Mouse (Mus musculus) hindbrain, embryonic 11.5 days (tissue): ENCODE data around the gene Emp3. TPM values are rescaled to one million over a fixed set of nuclear protein-coding genes. Genes with fewer than 3 reads are reported as not detected.

Source experiments
- ATAC-seq: fragments of 200-750 bp; cut with Nextera tagmentation; 2 replicates; pipeline ENCODE4 v1.8.0; 2017; ENCODE audit warnings: mild to moderate bottlenecking, moderate TSS enrichment, moderate library complexity; ENCODE audit not compliant: low FRiP score
- DNase-seq: peaks from one replicate; pipeline ENCODE4 v3.0.0-alpha.2; 2015; ENCODE audit warnings: low spot score
- H3K27ac ChIP-seq: fragments of 300-500 bp; sonication (generic); 2 replicates; pipeline ENCODE4 v1.5.1; 2014; ENCODE audit warnings: mild to moderate bottlenecking, low read depth, low read length
- H3K27me3 ChIP-seq: fragments of 300-500 bp; sonication (generic); 2 replicates; pipeline ENCODE4 v1.6.1; 2014; ENCODE audit warnings: mild to moderate bottlenecking, low read length, moderate library complexity, mixed read lengths; ENCODE audit not compliant: control insufficient read depth, insufficient read depth
- H3K36me3 ChIP-seq: fragments of 300-500 bp; sonication (generic); 2 replicates; pipeline ENCODE4 v1.6.1; 2014; ENCODE audit warnings: mild to moderate bottlenecking, low read length, moderate library complexity, mixed read lengths; ENCODE audit not compliant: control insufficient read depth, insufficient read depth
- H3K4me1 ChIP-seq: fragments of 300-500 bp; sonication (generic); replicated peaks from 2 replicates; pipeline ENCODE4 v1.6.1; 2014; ENCODE audit warnings: low read length, mixed read lengths; ENCODE audit not compliant: control insufficient read depth, insufficient read depth
- H3K4me2 ChIP-seq: fragments of 300-500 bp; sonication (generic); replicated peaks from 2 replicates; pipeline ENCODE4 v1.6.1; 2014; ENCODE audit warnings: mild to moderate bottlenecking, low read depth, low read length
- H3K4me3 ChIP-seq: fragments of 300-500 bp; sonication (generic); 2 replicates; pipeline ENCODE4 v1.5.1; 2014; ENCODE audit warnings: low read depth, low read length
- H3K9ac ChIP-seq: fragments of 300-500 bp; sonication (generic); 2 replicates; pipeline ENCODE4 v1.6.1; 2014; ENCODE audit warnings: low read depth, low read length
- H3K9me3 ChIP-seq: fragments of 300-500 bp; sonication (generic); 2 replicates; pipeline ENCODE4 v1.6.1; 2016; ENCODE audit warnings: low read length; ENCODE audit not compliant: control insufficient read depth
- whole genome bisulfite sequencing: fragments of 180-500 bp; shearing (Covaris S2); extraction: QIAGEN DNeasy Blood & Tissue Kit; methylation state at CpG from one replicate; pipeline ENCODE4 v1.1.7; 2014; 5-methylcytosine and 5-hydroxymethylcytosine counted together
- polyA plus RNA-seq: library from polyadenylated mRNA; unstranded; fragments of >200 nt; fragmentation: Nextera tagmentation; extraction: Ambion mirVana; gene quantifications from 2 replicates; pipeline ENCODE4 v1.2.1, GENCODE M21; 2014

Emp3 gene
- polyA plus RNA-seq, 1 experiment from 2014 or later = 40.5 TPM

GRCm38 (mm10) chr7:45928626-45929295 is 7.6 kb upstream of the Emp3 start:
- H3K9ac ChIP-seq = no peak overlapping the region
- H3K4me2 ChIP-seq = no peak overlapping the region
- H3K36me3 ChIP-seq = no peaks in the 10 kb centered on the region
- no peaks in the 10 kb centered on the region; the same call in 1 of the 2 replicates for H3K9me3 ChIP-seq
- DNase-seq (no peak), ATAC-seq (no peak)
- no peak overlapping the region for H3K4me3 ChIP-seq
- WGBS = 12% methylated on average over 21 of the region's 23 CpGs
- no peaks in the 10 kb centered on the region for H3K4me1 ChIP-seq
- H3K27ac ChIP-seq = no peak overlapping the region
- 0 out of 2 replicates have a peak, but pooled peaks cover 2% of the 10 kb centered on the region for H3K27me3 ChIP-seq

GRCm38 (mm10) chr7:45924429-45924816 is 3.2 kb upstream of the Emp3 start:
- H3K4me3 ChIP-seq = peak overlapping the region; percentile 14; the same call in 1 of the 2 replicates
- ATAC-seq = no peak
- 11% methylated on average over 14 of the region's 14 CpGs for WGBS
- 0 out of 2 replicates have a peak overlapping the region, but pooled peaks have one; percentile 11 for H3K27ac ChIP-seq
- H3K36me3 ChIP-seq = no peaks in the 10 kb centered on the region
- DNase-seq = peak; percentile 25
- H3K4me2 ChIP-seq = peak overlapping the region; percentile 44; the same call in 1 of the 2 replicates
- H3K9me3 ChIP-seq = no peaks in the 10 kb centered on the region
- H3K9ac ChIP-seq = no peak overlapping the region
- 0 out of 2 replicates have a peak, but pooled peaks cover 2% of the 10 kb centered on the region for H3K27me3 ChIP-seq
- H3K4me1 ChIP-seq = peaks cover 5% of the 10 kb centered on the region

GRCm38 (mm10) chr7:45923762-45924428 is 2.7 kb upstream of the Emp3 start, which contains the start of gene Ccdc114:
Gene Ccdc114 (plus strand): TSS chr7:45924072.
- 7% methylated on average over 24 of the region's 24 CpGs for WGBS
- H3K27ac ChIP-seq = peak within 1 kb of the TSS; percentile 72
- peaks cover 5% of the 10 kb centered on the region for H3K4me1 ChIP-seq
- no peaks in the 10 kb centered on the region for H3K36me3 ChIP-seq
- H3K4me3 ChIP-seq = peak within 1 kb of the TSS; percentile 41
- ATAC-seq = peak; percentile 48
- H3K4me2 ChIP-seq = peak within 1 kb of the TSS; percentile 44
- H3K27me3 ChIP-seq = 0 out of 2 replicates have a peak, but pooled peaks cover under 1% of the 10 kb centered on the region
- DNase-seq = peak; percentile 49
- H3K9ac ChIP-seq = peak within 1 kb of the TSS; percentile 53; the same call in 1 of the 2 replicates
- H3K9me3 ChIP-seq = no peaks in the 10 kb centered on the region

- peak; percentile 94 for DNase-seq
- Histone ChIP-seq H3K36me3 (no peaks in the 10 kb centered on the region), H3K9ac (peak overlapping the region; percentile 53; the same call in 1 of the 2 replicates), H3K4me3 (peak overlapping the region; percentile 41), H3K9me3 (no peaks in the 10 kb centered on the region), H3K27me3 (no peaks in the 10 kb centered on the region), H3K27ac (peak overlapping the region; percentile 72), H3K4me1 (peaks cover 5% of the 10 kb centered on the region), H3K4me2 (peak overlapping the region; percentile 44)
- ATAC-seq = peak; percentile 93
- under 1% methylated on average over 37 of the region's 37 CpGs for WGBS
Measured at GRCm38 (mm10) chr7:45922928-45923761, 1.9 kb upstream of the Emp3 start.

GRCm38 (mm10) chr7:45921950-45922600 is 871 bp upstream of the Emp3 start:
- Histone ChIP-seq H3K4me1 (peaks cover 13% of the 10 kb centered on the region), H3K9ac (peak overlapping the region; percentile 53; the same call in 1 of the 2 replicates), H3K27ac (no peak overlapping the region), H3K4me3 (no peak overlapping the region; the same call in 1 of the 2 replicates), H3K27me3 (no peaks in the 10 kb centered on the region), H3K9me3 (no peaks in the 10 kb centered on the region), H3K4me2 (peak overlapping the region; percentile 44), H3K36me3 (no peaks in the 10 kb centered on the region)
- 85% methylated on average over 12 of the region's 12 CpGs for WGBS
- DNase-seq (no peak), ATAC-seq (no peak)

GRCm38 (mm10) chr7:45920583-45921241 is 492 bp downstream of the Emp3 start:
- DNase-seq (no peak), ATAC-seq (no peak)
- Histone ChIP-seq H3K4me2 (no peak overlapping the region), H3K27me3 (no peaks in the 10 kb centered on the region), H3K4me1 (peaks cover 17% of the 10 kb centered on the region), H3K9ac (no peak overlapping the region), H3K4me3 (no peak overlapping the region), H3K36me3 (no peaks in the 10 kb centered on the region), H3K9me3 (no peaks in the 10 kb centered on the region), H3K27ac (no peak overlapping the region)
- WGBS = 54% methylated on average over 9 of the region's 9 CpGs

- no peaks in the 10 kb centered on the region for H3K27me3 ChIP-seq
- DNase-seq = no peak
- no peak overlapping the region for H3K4me2 ChIP-seq
- peaks cover 17% of the 10 kb centered on the region for H3K4me1 ChIP-seq
- H3K36me3 ChIP-seq = no peaks in the 10 kb centered on the region
- H3K9me3 ChIP-seq = no peaks in the 10 kb centered on the region
- WGBS = 77% methylated on average over 4 of the region's 4 CpGs
- H3K27ac ChIP-seq = no peak overlapping the region
- ATAC-seq = no peak
- H3K9ac ChIP-seq = no peak overlapping the region
- no peak overlapping the region for H3K4me3 ChIP-seq
Measured at GRCm38 (mm10) chr7:45919761-45920160, 1.4 kb downstream of the Emp3 start.
